Mouse (Mus musculus) urinary bladder, postnatal 36 days (tissue): ENCODE results near the gene Ptprq.

ENCODE experiments used
- DNase-seq, 2 experiments: peaks; one replicate each; pipeline ENCODE4 v3.0.0; 2022; ENCODE audit warnings: low spot score in 2 of 2, mixed read lengths in 1 of 2

Gene Ptprq

GRCm38 (mm10) chr10:107488654-107489315, 231.1 kb downstream of the Ptprq start:
- DNase-seq, result no peak

DNA sequence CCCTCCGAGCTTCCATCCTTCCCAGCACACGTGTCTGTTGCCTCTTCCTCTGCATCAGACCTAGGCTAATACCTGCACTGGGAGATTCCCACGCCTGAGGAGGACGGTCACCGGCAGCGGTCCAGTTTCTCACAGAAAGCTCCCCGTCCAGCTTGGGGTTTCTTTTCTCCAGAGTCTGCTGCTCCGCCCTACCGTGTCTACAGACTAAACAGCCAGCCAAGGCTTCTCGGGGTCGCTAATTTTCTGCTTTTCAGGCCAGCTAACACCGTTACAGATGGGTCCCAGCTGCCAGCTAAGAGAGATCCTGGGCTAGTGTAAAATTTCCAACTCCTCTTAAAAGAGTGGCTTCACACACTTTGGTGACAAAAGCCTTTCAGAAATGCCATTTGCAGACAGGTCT, 233.1 kb downstream of the Ptprq start:
- DNase-seq, result no peak

DNA sequence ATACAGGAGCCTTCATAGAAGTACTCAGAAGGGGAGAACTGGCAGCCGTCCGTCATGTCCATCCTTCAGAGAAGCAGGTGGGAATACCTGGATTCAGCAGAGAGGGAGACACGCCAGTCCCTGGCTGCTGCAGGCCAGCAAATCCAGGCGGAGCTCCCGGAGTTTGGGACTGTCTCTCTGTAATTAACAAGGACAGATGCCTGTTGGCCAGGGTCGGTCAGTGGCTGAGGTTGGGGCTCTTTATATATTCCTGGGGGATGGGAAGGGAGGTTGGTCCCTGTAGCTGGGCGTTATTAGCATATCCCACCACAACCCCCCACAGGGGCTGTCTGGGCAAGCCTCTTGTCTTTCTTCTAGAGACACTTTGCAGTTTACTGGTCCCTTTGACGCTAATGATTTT, 234.0 kb downstream of the Ptprq start, which contains the start of gene Myf5:
Myf5 (minus strand) TSS at position 265 of the 400 bp plus-strand sequence.
- DNase-seq, result no peak

- DNase-seq, result no peak
Measured at GRCm38 (mm10) chr10:107484050-107484449, 235.8 kb downstream of the Ptprq start.

DNA sequence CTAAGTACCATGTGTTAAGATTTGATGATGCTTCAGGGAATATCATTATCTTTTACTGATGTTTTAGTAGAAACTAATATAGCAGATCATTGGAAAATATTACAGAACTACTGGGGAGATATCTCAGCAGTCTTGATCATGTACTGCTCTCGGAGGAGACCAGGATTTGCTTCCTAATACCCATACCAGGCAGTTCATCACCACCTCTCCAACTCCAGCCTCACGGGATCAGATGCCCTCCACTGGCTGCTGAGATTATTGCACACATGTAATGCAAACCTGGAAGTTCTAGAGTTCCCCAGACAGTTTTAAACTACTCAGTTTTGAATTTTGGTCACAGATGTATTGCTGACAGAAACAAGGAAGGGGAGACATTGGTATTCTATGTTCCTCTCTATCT, 246.4 kb downstream of the Ptprq start:
- DNase-seq, result no peak

DNA sequence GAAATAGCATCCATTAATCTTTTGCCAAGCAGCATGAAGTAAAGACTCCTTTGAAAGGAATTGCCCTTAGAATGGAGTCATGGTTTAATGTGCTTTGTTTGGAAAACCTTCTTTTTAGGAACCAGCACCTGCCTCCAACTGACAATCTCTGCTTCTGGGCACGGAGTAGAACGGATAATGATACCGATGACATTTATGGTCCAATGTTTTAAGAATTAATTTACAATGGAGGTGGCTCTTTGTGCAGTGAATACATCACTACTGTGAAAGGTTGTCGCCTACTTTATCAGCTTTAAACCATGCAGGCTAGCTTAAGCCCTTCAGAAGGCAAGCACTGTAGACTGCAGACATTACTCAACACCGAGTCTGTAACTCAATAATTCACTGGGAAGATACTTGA, 248.1 kb downstream of the Ptprq start:
- no peak for DNase-seq

DNA sequence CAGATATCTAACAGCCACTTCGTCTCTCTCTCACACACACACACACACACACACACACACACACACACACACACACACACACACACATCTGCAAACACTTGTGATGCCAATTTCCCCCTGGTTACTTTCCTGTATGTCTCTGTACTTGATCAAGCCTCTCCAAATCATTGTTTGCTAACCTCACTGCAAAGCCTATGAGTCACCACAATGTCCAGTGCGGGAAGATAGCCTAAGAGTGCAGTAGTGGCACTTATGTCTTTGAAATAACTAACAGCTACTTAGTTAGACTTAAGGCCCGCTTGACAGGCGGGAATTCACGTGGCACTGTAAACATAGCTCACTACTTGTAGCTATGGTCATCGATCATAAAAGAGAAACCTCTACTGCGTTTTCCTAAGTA, 252.0 kb downstream of the Ptprq start:
- no peak for DNase-seq
